Mouse (Mus musculus): ENCODE measurements at regions not wholly inside any gene's neighbourhood (a gene's known extent, or its start where the extent isn't known, plus 50 kb on each side); places are given as distances from the start of the nearest gene placed in this dataset.

- no peak for TF ChIP-seq POLR2A (IDR thresholded peaks at IDR 0.05; ENCODE audit: extremely low read depth, insufficient read depth, low read length)
- TF ChIP-seq CTCF (IDR thresholded peaks at IDR 0.05; ENCODE audit: low read depth, low read length) = no peak
Observed at GRCm38 (mm10) chr13:101852960-101853359, 84.9 kb upstream of the Pik3r1 start.

Data from liver, adult 2 months (tissue).